Mouse (Mus musculus): ENCODE results near the gene Cgref1.

The Cgref1 gene

DNA sequence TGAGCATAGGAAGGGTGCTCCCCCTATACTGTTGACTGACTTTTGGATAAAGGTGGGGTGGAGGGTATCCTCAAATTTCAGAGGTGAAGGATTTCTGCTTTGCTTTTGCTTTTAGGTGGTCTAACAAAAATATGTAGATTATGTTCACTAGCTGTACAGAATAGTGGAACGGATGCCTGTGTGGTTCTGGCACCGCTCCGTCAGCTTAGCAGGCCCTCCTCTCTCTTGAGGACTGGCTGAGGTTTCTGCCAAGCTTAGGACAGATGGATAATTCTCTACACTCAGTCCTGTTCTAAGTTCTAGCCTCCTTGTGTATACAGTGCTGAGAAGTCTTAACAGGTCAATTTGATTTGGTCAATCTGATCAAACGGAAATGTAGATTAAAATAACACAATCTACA, 5.1 kb upstream of the Cgref1 start:
- DNase-seq (ENCODE audit: low spot score) = no peak

GRCm38 (mm10) chr5:30949654-30950326, 4.4 kb upstream of the Cgref1 start:
- peak; percentile 95 for DNase-seq (ENCODE audit: low spot score)

- peak; percentile 73 for DNase-seq (ENCODE audit: low spot score)
Observed at GRCm38 (mm10) chr5:30948620-30949019, 3.2 kb upstream of the Cgref1 start.

DNA sequence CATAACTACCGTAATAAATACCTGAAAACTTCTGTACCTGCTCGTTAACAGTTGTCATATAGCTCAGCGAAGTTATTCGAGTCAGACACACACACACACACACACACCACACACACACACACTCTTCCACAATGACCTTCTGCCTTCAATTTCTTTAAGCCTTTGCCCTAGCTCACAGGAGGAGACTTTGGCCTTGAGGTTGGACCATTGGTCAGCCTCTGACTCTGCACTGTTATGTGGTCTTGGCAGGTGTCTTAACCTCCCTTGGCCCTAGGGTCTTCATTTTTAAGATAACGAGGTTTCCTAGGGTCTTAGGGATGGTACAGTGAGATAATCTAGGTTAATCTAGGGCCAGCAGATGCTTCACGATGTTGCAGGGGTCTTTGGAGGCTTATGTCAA, 1.0 kb downstream of the Cgref1 start:
- DNase-seq (ENCODE audit: low spot score) = no peak

DNA sequence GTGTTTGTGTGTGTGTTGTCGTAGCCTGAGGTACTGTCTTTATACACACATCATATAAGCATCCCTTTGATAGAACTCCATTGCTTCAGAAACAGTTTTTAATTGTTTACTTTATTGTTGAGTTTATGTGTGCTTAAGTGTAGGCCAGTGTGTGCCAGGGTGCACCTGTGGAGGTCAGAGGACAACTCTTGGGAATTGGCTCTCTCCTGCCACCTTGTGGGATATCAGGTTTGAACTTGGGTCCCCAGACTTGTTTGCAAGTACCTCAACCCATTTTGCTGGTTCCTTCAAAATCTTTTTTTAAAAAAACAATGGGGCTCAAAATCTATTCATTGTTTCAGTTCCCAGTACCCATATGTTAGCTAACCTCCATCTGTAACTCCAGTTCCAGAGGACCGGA, 2.4 kb downstream of the Cgref1 start:
- no peak for DNase-seq (ENCODE audit: low spot score)

GRCm38 (mm10) chr5:30934725-30935461, 10.5 kb downstream of the Cgref1 start:
- DNase-seq (ENCODE audit: low spot score) = no peak

GRCm38 (mm10) chr5:30933705-30934104, 11.7 kb downstream of the Cgref1 start:
- DNase-seq (ENCODE audit: low spot score) = no peak

DNA sequence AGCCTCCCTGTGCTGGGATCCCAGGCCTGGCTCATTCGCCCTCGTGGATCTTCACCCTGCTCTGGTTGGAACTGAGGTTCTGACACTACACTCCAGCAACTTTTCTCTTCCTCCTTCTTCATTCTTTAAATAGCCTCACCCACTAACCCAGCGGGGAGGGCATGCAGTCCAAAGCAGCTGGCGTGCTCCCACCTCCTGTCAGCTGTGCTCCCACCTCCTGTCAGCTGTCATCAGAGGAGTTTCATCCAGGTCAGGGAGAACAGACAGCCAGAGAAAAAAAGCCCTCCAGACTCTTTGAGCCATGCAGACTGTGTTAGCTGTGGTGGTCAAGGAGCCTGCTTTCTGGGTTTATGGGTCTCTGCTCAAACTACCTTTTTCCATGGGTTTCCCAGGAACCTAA, 14.0 kb downstream of the Cgref1 start:
- DNase-seq (ENCODE audit: low spot score) = no peak

- DNase-seq (ENCODE audit: low spot score) = no peak
Observed at GRCm38 (mm10) chr5:30930846-30931245, 14.5 kb downstream of the Cgref1 start.

DNA sequence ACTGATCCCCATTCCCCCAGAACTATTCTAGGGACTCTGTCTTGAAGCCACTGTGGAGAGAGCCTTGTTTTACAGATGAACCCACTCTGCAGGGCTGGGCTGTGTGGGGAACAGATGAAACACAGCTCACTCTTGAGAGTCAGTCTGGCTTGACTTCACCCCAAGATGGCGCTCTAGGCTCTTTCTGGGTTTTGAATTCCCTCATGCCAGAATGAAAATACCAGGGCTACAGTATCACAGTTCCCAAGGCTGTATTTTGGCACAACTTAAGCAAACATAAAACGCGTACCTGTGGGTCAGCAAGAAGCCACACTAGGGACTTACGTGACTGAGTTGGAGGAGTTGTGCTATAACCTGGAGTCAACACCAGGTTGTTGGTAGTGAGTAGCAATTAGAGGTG, 15.3 kb downstream of the Cgref1 start:
- peak; percentile 19 for DNase-seq (ENCODE audit: low spot score)

GRCm38 (mm10) chr5:30927945-30928529, 17.4 kb downstream of the Cgref1 start:
- DNase-seq (ENCODE audit: low spot score) = no peak

- DNase-seq (ENCODE audit: low spot score) = no peak
Observed at GRCm38 (mm10) chr5:30926073-30926472, 19.3 kb downstream of the Cgref1 start.

DNA sequence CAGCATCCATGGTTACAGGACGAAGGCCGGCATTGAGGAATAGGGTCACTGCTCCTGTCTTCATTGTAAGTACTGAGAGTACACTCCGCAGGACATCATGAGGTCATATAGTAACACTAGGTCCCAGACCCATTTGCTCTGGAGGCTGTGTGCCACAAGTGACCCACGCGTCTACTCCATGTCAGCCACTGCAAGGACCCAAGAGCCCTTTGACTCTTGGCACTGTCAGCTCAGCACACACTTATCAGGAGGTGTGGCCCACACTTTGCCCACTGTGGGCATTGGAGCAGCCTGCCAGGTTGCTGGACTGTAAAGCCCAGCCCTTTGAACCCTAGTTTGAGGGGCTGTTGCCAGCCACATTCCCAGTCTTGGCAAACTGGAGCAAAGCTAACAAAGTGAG, 20.2 kb downstream of the Cgref1 start:
- no peak for DNase-seq (ENCODE audit: low spot score)

- no peak for DNase-seq (ENCODE audit: low spot score)
Observed at GRCm38 (mm10) chr5:30924614-30925013, 20.8 kb downstream of the Cgref1 start.

DNA sequence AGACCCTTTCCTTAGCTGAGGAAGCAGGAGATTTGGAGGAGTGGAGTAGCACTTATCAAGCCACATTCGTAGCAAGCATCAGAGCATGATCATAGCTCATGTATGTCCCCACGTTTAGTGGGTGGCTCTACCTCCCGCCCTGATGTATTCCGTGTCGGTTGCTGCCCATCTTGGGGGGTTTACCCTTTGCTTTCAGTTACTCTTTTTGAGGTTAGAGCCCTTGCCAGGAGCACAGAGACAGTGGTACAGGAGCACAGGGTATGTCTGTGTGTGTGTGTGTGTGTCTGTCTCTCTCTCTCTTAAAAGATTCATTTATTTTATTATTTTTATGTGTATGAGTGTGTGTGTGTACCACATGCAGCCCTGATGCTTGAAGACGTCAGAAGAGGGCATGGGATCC, 22.3 kb downstream of the Cgref1 start:
- DNase-seq (ENCODE audit: low spot score) = no peak

GRCm38 (mm10) chr5:30922581-30923041, 22.8 kb downstream of the Cgref1 start:
- DNase-seq (ENCODE audit: low spot score) = no peak

DNA sequence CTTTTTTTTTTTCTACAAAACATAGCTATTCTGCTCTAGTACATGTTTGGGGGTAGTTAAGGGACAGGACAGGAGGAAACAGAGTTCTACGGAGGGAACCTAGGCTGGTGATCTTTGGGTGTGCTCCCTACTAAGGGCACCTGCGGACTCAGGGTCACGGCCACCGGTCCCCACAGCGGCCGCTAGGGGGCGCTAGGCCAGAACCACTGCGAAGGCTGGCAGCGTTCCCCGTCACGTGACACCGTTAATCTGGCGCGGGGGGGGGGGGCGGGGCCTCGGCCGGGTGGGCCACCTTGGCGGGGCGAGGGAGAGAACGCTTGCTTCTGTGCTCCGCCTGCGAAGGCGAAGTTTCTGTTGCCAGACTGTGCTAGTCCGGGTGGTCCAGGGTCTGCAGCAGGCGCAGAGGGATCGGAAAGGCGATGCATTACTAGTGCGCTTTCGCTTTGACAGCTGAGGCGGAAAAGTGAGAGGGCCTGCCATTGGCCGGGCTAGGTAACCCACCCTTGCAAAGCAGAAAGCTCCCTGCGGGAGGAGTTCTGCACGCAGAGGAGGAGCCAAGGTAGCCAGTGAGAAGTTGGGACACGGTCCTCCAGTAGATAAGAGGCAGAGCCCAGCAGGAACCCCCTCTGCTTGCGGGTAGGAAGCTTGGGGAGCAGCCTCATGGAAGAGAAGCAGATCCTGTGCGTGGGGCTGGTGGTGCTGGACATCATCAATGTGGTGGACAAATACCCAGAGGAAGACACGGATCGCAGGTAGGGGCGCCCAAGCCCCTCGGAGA, 23.9 kb downstream of the Cgref1 start, which contains the start of gene Khk:
Gene Khk, plus strand, starts transcription at position 176 of the 778 bp plus-strand sequence.
- peak; percentile 95 for DNase-seq (ENCODE audit: low spot score)

- no peak for DNase-seq (ENCODE audit: low spot score)
Observed at GRCm38 (mm10) chr5:30920621-30921020, 24.8 kb downstream of the Cgref1 start.

DNA sequence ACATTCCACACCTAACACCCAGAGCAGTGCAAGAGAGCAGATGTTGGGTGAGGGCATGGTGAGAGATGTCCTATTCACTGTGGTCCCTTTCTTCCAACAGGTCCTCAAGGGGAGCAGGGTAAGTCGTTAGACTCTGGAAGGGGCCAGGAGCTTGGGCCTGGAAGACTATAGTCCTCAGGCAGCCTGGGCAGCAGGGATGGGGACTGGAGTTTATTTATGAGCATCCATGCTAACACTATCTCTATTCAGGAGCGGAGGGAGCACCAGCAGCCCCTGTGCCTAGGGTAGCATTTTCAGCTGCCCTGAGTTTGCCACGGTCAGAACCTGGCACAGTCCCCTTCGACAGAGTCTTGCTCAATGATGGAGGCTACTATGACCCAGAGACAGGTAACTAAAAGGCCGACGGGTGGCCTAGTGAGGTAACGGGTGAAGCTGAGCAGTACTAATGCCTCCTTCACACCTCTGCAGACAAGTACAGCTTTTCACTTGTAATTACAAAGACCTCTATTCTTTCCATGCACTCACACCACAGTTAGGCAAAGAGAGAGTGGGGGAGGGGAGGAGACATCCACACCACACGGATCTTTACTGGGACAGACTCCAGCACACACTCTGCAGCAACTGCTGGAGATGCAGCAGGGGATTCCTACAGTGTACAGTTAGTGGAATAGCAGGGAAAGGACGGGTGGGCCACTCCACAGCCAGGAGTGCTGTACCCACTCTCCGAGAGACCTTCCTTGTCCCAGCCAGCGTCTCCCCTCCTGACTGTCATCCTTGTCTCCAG, 25.4 kb downstream of the Cgref1 start:
- DNase-seq (ENCODE audit: low spot score) = no peak

- DNase-seq (ENCODE audit: low spot score) = no peak
Observed at GRCm38 (mm10) chr5:30918691-30919090, 26.7 kb downstream of the Cgref1 start.

DNA sequence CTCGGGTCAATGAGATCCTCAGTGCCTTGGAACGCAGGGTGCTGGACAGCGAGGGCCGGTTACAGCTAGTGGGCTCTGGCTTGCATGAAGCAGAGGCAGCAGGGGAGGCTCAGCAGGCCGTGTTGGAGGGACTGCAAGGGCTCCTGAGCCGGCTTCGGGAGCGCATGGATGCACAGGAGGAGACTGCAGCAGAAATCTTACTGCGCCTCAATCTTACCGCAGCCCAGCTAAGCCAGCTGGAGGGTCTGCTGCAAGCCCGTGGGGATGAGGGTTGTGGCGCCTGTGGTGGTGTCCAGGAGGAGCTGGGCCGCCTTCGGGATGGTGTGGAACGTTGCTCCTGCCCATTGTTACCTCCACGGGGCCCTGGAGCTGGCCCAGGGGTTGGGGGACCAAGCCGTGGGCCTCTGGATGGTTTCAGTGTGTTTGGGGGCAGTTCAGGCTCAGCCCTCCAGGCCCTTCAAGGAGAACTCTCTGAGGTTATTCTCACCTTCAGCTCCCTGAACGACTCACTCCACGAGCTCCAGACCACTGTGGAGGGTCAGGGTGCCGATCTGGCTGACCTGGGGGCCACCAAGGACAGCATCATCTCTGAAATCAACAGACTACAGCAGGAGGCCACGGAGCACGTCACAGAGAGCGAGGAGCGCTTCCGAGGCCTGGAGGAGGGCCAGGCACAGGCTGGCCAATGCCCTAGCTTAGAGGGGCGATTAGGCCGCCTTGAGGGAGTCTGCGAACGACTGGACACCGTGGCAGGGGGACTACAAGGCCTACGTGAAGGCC, 27.3 kb downstream of the Cgref1 start:
- DNase-seq (ENCODE audit: low spot score) = no peak

All from yolk sac, embryonic 10.5 days (tissue).